In the genomic region with DNA sequence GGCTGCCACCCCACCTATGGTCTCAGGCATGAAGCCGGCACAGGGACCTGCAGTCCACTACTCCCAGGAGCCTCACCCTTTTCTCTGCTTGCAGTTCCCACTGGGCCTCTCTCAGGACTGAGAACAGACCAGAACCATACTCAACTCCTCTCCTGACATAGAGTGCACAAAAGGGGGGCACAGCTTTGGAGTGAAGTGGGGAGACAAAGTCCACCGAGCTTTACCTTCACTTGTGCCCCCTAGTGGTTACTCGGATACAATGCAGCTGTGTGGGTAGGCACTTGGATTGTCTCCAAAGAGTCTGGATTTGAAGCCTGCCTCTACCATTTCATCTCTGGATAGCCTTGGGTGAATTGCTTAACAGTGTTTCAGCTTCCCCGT, we compare ENCODE assay signal across 9 mouse cellular contexts.
DNase-seq lines count a peak whose midpoint lies in the region; ATAC-seq lines count a peak whose summit lies in the region.
"Had no signal": no experiment of that assay in that cellular context is flagged by ENCODE, and none has a peak within 500 bp of the region (broad histone marks: within the 10 kb centered on the region; RNA-seq: fewer than 3 reads in every experiment).

No protein-coding gene starts in this region.

- peaks cover 35% of the 10 kb centered on the region for H3K27me3 ChIP-seq in heart, embryonic 13.5 days (replicated peaks)
- H3K27me3 ChIP-seq in midbrain, embryonic 15.5 days (replicated peaks) = no peaks in the 10 kb centered on the region; the same call in 1 of the 2 replicates

- H3K9ac ChIP-seq in heart, embryonic 13.5 days = no peak overlapping the region
- no peak overlapping the region for H3K9ac ChIP-seq in midbrain, embryonic 15.5 days

- H3K36me3 ChIP-seq in heart, embryonic 13.5 days = no peaks in the 10 kb centered on the region
- no peaks in the 10 kb centered on the region for H3K36me3 ChIP-seq in midbrain, embryonic 15.5 days (replicated peaks)

- H3K4me1 ChIP-seq in heart, embryonic 13.5 days = peaks cover 16% of the 10 kb centered on the region
- H3K4me1 ChIP-seq in midbrain, embryonic 15.5 days = peaks cover 14% of the 10 kb centered on the region

- 37% methylated on average over 4 of the region's 4 CpGs for WGBS in heart, embryonic 13.5 days
- 39% methylated on average over 4 of the region's 4 CpGs for WGBS in midbrain, embryonic 15.5 days

- no peak overlapping the region for H3K4me3 ChIP-seq in heart, embryonic 13.5 days
- no peak overlapping the region for H3K4me3 ChIP-seq in midbrain, embryonic 15.5 days

- ATAC-seq in CD4-positive, CD25-positive, alpha-beta regulatory T cell, adult 4 months = no peak
- no peak for ATAC-seq in heart, embryonic 13.5 days (ENCODE audit: extremely low read depth, insufficient number of reproducible peaks, low FRiP score, low TSS enrichment)
- peak; percentile 31 for ATAC-seq in midbrain, embryonic 15.5 days (replicated peaks)

- no peaks in the 10 kb centered on the region for H3K9me3 ChIP-seq in heart, embryonic 13.5 days
- H3K9me3 ChIP-seq in midbrain, embryonic 15.5 days = no peaks in the 10 kb centered on the region

- no peak overlapping the region for H3K4me2 ChIP-seq in heart, embryonic 13.5 days
- H3K4me2 ChIP-seq in midbrain, embryonic 15.5 days = no peak overlapping the region

- peak overlapping the region; percentile 28; the same call in 1 of the 2 replicates for H3K27ac ChIP-seq in heart, embryonic 13.5 days (replicated peaks)
- H3K27ac ChIP-seq in midbrain, embryonic 15.5 days = no peak overlapping the region
- H3K27ac ChIP-seq: macrophage had no signal

- peak; percentile 14 for DNase-seq in CD4-positive, CD25-positive, alpha-beta regulatory T cell, adult 2 months (ENCODE audit: low read depth, low spot score)
- DNase-seq in A20 (ENCODE audit: low read depth, low spot score) = peak; percentile 40
- DNase-seq in cerebellum, postnatal 10 days = peak; percentile 53 to 71
- peak; percentile 65 for DNase-seq in layer of hippocampus, adult 11-12 months (ENCODE audit: low spot score)
- no peak for DNase-seq in ovary, adult 18-20 months (ENCODE audit: low spot score)
